Mouse (Mus musculus) urinary bladder, adult 2 months (tissue): Measurements from ENCODE around the gene Olfr577. TPM values are rescaled to one million over a fixed set of nuclear protein-coding genes. Genes with fewer than 3 reads are reported as not detected.

ENCODE experiments used
- DNase-seq: peaks from one replicate; pipeline ENCODE4 v3.0.0; 2022; ENCODE audit warnings: low spot score
- polyA plus RNA-seq: library from polyadenylated mRNA; depleted of rRNA; stranded (reverse); fragments of >200 nt; gene quantifications from 2 replicates; pipeline ENCODE4 v1.2.3, GENCODE M21; 2012; rRNA removed

Gene Olfr577
- polyA plus RNA-seq = not detected in 2 replicates

GRCm38 (mm10) chr7:102975843-102976242 is at the start of gene Olfr577:
Olfr577 (minus strand) TSS chr7:102975943.
- DNase-seq = no peak

GRCm38 (mm10) chr7:102989224-102989623 is 13.5 kb upstream of the Olfr577 start, which contains the start of gene Olfr578:
Olfr578 (minus strand) TSS chr7:102989324.
- no peak for DNase-seq

- DNase-seq = no peak
These were observed 1.3 kb downstream of the Olfr577 start for GRCm38 (mm10) chr7:102974399-102974798.

- no peak for DNase-seq
These were observed 13.4 kb downstream of the Olfr577 start, which contains the start of gene Olfr576 for GRCm38 (mm10) chr7:102962360-102962759. Olfr576 (plus strand) TSS chr7:102962660.

GRCm38 (mm10) chr7:102958593-102958992 is 17.1 kb downstream of the Olfr577 start, which contains the start of gene Olfr575:
Olfr575 (minus strand) TSS chr7:102958775.
- DNase-seq = no peak

GRCm38 (mm10) chr7:102958137-102958536 is 17.6 kb downstream of the Olfr577 start:
- no peak for DNase-seq

DNA sequence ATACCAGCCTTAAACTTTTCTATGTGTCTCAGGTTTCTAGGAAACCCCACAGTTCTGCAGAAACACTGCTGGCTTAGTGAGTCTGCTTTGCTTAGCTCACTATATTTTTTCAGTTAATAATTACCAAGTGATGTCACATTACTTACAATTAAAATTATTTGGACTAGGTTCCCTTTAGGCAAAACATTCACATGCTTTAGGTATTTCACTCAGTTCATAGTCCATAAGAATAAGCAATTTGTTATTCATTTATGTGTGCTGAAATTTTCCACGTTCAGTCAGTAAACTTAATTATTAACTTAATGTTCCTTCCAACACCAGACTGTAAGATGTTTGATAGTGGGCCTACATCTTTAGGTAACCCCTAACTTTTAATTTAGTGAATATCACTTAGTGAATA is 25.0 kb downstream of the Olfr577 start:
- DNase-seq = no peak

- no peak for DNase-seq
These were observed 27.6 kb downstream of the Olfr577 start, which contains the start of gene Olfr574 for GRCm38 (mm10) chr7:102948167-102948566. Olfr574 (plus strand) TSS chr7:102948467.

DNA sequence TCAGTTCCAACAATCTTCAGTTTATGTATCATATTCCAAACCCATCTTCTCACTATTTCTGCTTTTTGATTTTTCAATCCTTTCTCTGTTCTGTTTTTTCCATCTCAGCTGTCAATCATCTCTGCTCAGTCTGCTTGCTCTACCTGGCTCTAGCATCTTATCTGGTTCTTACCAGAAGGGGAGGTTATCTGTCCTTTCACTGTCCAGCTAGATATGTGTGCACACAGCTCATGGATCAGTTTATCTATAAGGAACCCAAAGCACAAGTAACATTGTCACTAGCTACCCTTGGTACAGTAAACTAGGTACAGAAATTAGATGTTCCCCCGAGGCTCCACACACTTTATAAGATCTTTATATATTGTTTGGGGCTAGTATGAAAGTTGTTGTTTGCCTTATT is 32.3 kb downstream of the Olfr577 start:
- no peak for DNase-seq

GRCm38 (mm10) chr7:102942475-102942874 is 33.3 kb downstream of the Olfr577 start, which contains the start of gene Olfr573-ps1:
Olfr573-ps1 (minus strand) TSS chr7:102942575.
- DNase-seq = no peak

DNA sequence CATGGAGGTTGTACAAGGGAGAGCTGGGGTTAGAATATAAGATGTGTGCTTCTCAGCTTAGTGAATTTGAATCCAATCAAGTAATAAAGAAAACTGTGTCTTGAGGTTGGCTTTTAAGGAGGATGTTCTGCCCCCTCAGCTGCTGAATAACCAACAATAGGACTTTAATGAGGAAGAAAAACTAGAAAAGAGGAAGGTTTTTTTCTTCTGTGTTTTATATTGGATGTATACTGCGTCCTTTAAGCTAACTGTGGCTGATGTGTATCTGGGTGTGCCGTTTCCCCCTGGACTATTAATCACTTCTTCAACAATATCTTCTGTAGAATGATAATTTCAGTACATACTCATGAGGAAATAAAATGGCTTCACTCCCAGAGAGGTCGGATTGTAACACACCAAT is 48.6 kb downstream of the Olfr577 start:
- no peak for DNase-seq

GRCm38 (mm10) chr7:102924109-102924508 is 51.6 kb downstream of the Olfr577 start, which contains the start of gene Olfr572:
Olfr572 (plus strand) TSS chr7:102924409.
- DNase-seq = no peak

Other genes starting within 250 kb of the Olfr577 start
- gene Olfr559, start 248.5 kb downstream of the Olfr577 start, polyA plus RNA-seq = not detected in 2 replicates
- 0.03 TPM in 1 of 2 replicates, not detected in the other for gene Olfr560, start 216.6 kb downstream of the Olfr577 start, polyA plus RNA-seq
- 1.0 and 1.4 TPM in 2 replicates for gene Olfr78, start 216.5 kb downstream of the Olfr577 start, polyA plus RNA-seq
- not detected in 2 replicates for gene Olfr561, start 204.7 kb downstream of the Olfr577 start, polyA plus RNA-seq
- not detected in 2 replicates for gene Olfr564, start 172.5 kb downstream of the Olfr577 start, polyA plus RNA-seq
- not detected in 2 replicates for gene Olfr566, start 117.2 kb downstream of the Olfr577 start, polyA plus RNA-seq
- not detected in 2 replicates for gene Olfr568, start 98.8 kb downstream of the Olfr577 start, polyA plus RNA-seq
- not detected in 2 replicates for gene Olfr569, start 85.1 kb downstream of the Olfr577 start, polyA plus RNA-seq
- gene Olfr570, start 81.4 kb downstream of the Olfr577 start, polyA plus RNA-seq = not detected in 2 replicates
- gene Olfr571, start 58.4 kb downstream of the Olfr577 start, polyA plus RNA-seq = not detected in 2 replicates
- gene Olfr572, start 51.5 kb downstream of the Olfr577 start, polyA plus RNA-seq = not detected in 2 replicates
- gene Olfr573-ps1, start 33.4 kb downstream of the Olfr577 start, polyA plus RNA-seq = not detected in 2 replicates
- gene Olfr574, start 27.5 kb downstream of the Olfr577 start, polyA plus RNA-seq = not detected in 2 replicates
- gene Olfr575, start 17.2 kb downstream of the Olfr577 start, polyA plus RNA-seq = not detected in 2 replicates
- gene Olfr576, start 13.3 kb downstream of the Olfr577 start, polyA plus RNA-seq = not detected in 2 replicates
- not detected in 2 replicates for gene Olfr578, start 13.4 kb upstream of the Olfr577 start, polyA plus RNA-seq
- not detected in 2 replicates for gene Olfr582, start 62.1 kb upstream of the Olfr577 start, polyA plus RNA-seq
- gene Olfr583, start 75.4 kb upstream of the Olfr577 start, polyA plus RNA-seq = not detected in 2 replicates
- gene Olfr584, start 105.9 kb upstream of the Olfr577 start, polyA plus RNA-seq = not detected in 2 replicates
- not detected in 2 replicates for gene Olfr585, start 121.8 kb upstream of the Olfr577 start, polyA plus RNA-seq
- not detected in 2 replicates for gene Olfr586, start 149.7 kb upstream of the Olfr577 start, polyA plus RNA-seq
- not detected in 2 replicates for gene Olfr588-ps1, start 164.9 kb upstream of the Olfr577 start, polyA plus RNA-seq
- gene Olfr589, start 180.4 kb upstream of the Olfr577 start, polyA plus RNA-seq = not detected in 2 replicates
- gene Olfr591, start 202.4 kb upstream of the Olfr577 start, polyA plus RNA-seq = not detected in 2 replicates
- gene Olfr592, start 208.9 kb upstream of the Olfr577 start, polyA plus RNA-seq = not detected in 2 replicates
- gene Olfr593, start 235.9 kb upstream of the Olfr577 start, polyA plus RNA-seq = not detected in 2 replicates
- not detected in 2 replicates for gene Olfr594, start 241.1 kb upstream of the Olfr577 start, polyA plus RNA-seq